Mouse (Mus musculus) limb, embryonic 13.5 days (tissue): ENCODE results near the gene Mrgprh. TPM values are rescaled to one million over a fixed set of nuclear protein-coding genes. Genes with fewer than 3 reads are reported as not detected.
A peak's percentile ranks its signal among the peaks of the same experiment; 100 is the strongest.
"Not testable (repeated sequence)": the region's sequence is repeated elsewhere in the genome, so short reads cannot be mapped to it uniquely, and the experiment has no call there.

Source experiments
- ATAC-seq: fragments of 200-750 bp; cut with Nextera tagmentation; 2 replicates; pipeline ENCODE4 v1.8.0; 2017; ENCODE audit warnings: low read depth, moderate number of reproducible peaks, moderate TSS enrichment; ENCODE audit not compliant: low FRiP score
- H3K27ac ChIP-seq: fragments of 300-500 bp; sonication (generic); 2 replicates; pipeline ENCODE4 v1.5.1; 2015; ENCODE audit warnings: inconsistent platforms, mild to moderate bottlenecking, moderate library complexity
- H3K27me3 ChIP-seq: fragments of 300-500 bp; sonication (generic); 2 replicates; pipeline ENCODE4 v1.6.1; 2015; ENCODE audit warnings: mild to moderate bottlenecking, inconsistent platforms
- H3K36me3 ChIP-seq: fragments of 300-500 bp; sonication (generic); 2 replicates; pipeline ENCODE4 v1.6.1; 2015; ENCODE audit warnings: inconsistent platforms, mild to moderate bottlenecking, moderate library complexity
- H3K4me1 ChIP-seq: fragments of 300-500 bp; sonication (generic); 2 replicates; pipeline ENCODE4 v1.6.1; 2015; ENCODE audit warnings: inconsistent platforms
- H3K4me2 ChIP-seq: fragments of 300-500 bp; sonication (generic); replicated peaks from 2 replicates; pipeline ENCODE4 v1.6.1; 2015; ENCODE audit warnings: inconsistent platforms, mild to moderate bottlenecking, moderate library complexity
- H3K4me3 ChIP-seq: fragments of 300-500 bp; sonication (generic); 2 replicates; pipeline ENCODE4 v1.5.1; 2015; ENCODE audit warnings: moderate library complexity, mild to moderate bottlenecking, inconsistent platforms
- H3K9ac ChIP-seq: fragments of 300-500 bp; sonication (generic); 2 replicates; pipeline ENCODE4 v1.6.1; 2015; ENCODE audit warnings: mild to moderate bottlenecking, inconsistent platforms
- H3K9me3 ChIP-seq: fragments of 300-500 bp; sonication (generic); 2 replicates; pipeline ENCODE4 v1.6.1; 2016; ENCODE audit warnings: inconsistent platforms
- WGBS: fragments of 180-500 bp; shearing (Covaris S2); methylation state at CpG from one replicate; pipeline ENCODE4 v1.1.7; 2015; 5-methylcytosine and 5-hydroxymethylcytosine counted together
- polyA plus RNA-seq: library from polyadenylated mRNA; unstranded; fragments of >200 nt; fragmentation: Nextera tagmentation; extraction: Ambion mirVana; gene quantifications from 2 replicates; pipeline ENCODE4 v1.2.1, GENCODE M21; 2015

Gene Mrgprh
- polyA plus RNA-seq, 1 experiment from 2014 or later: 0.08 TPM

DNA sequence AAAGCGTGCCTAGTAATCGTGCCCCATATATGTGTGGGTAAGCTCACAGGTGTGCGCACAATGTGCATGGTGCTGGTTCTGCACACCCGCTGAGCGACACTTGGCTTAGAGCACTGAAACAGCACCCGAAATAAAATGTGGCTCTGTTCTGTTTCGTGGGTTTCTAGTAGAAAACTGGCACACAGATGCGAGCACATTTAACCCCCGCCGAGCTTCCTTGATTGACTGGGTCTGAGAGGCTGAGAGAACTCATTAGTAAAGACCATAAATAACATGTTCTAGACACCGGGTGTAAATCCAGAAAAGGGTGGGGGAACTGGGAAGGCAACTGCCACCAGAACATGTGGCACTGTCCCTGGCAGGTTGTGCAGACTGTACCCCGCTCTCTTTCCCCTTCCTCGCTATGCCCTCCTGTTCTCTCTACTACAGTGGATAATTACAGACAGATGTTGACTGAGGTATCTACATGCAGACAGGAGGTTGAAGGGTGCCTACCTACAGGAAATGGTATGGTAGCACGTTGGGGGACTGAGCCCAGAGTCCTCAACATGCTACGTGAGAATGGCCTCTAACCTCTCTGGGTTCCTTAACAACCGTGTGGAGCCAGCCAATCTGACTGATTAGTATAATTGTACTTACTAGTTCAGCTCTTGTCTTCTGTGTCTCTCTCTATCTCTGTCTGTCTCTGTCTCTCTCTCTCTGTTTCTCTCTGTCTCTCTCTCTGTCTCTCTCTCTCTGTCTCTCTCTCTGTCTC lies 3.4 kb upstream of the Mrgprh start:
- H3K4me3 ChIP-seq: no peak overlapping the region
- peak overlapping the region; percentile 44 for H3K4me2 ChIP-seq
- no peaks in the 10 kb centered on the region for H3K9me3 ChIP-seq
- no peaks in the 10 kb centered on the region for H3K27me3 ChIP-seq
- no peaks in the 10 kb centered on the region for H3K36me3 ChIP-seq
- H3K9ac ChIP-seq: no peak overlapping the region
- H3K27ac ChIP-seq: no peak overlapping the region
- ATAC-seq: peak; percentile 70
- H3K4me1 ChIP-seq: peaks cover 50% of the 10 kb centered on the region
- 16% methylated on average over 16 of the region's 16 CpGs for WGBS

DNA sequence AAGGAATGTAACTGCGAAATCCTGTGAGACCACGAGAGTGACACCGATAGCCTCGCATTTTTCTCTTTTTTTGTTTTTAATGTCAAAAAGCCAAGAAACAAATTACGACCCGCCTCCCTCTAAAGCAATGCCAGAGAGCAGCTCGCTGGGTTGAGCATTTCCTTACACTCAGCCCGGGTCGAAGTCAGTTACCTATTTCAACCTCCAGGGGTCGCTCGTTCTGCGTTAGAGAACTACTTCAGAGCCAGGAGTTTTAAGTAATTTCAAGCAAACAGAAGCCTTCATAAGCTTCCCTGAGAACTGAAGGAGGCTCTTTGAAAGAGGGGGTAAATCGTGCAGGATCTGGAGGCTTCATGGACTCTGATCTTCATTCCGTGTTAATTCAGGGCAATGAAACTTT lies 4.3 kb downstream of the Mrgprh start:
- WGBS: 4% methylated on average over 14 of the region's 14 CpGs
- Histone ChIP-seq H3K4me3 (peak overlapping the region; percentile 9), H3K36me3 (no peaks in the 10 kb centered on the region), H3K4me1 (peaks cover 13% of the 10 kb centered on the region; the same call in 1 of the 2 replicates), H3K9me3 (no peaks in the 10 kb centered on the region), H3K27me3 (no peaks in the 10 kb centered on the region), H3K27ac (peak overlapping the region; percentile 33), H3K4me2 (peak overlapping the region; percentile 51), H3K9ac (peak overlapping the region; percentile 21; the same call in 1 of the 2 replicates)
- peak; percentile 83 for ATAC-seq

DNA sequence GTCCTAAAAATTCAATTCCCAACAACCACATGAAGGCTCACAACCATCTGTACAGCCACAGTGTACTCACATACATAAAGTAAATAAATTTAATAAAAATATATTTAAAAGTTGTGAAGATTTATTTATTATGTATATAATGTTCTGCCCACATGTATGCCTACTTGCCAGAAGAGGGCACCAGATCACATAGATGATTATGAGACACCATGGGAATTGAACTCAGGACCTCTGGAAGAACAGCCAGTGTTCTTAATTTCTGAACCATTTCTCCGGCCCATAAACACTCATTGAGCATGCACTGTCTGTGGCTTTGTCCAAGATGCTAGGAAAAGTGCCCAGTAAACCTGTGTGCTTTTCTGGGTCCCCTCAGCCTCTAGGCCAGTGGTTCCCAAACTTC lies 5.4 kb downstream of the Mrgprh start:
- Histone ChIP-seq H3K27me3 (no peaks in the 10 kb centered on the region), H3K9me3 (no peaks in the 10 kb centered on the region), H3K4me3 (no peak overlapping the region), H3K36me3 (no peaks in the 10 kb centered on the region), H3K4me1 (peaks cover 14% of the 10 kb centered on the region), H3K27ac (no peak overlapping the region), H3K4me2 (no peak overlapping the region), H3K9ac (no peak overlapping the region)
- no peak for ATAC-seq
- 84% methylated on average over 1 of the region's 1 CpGs for whole genome bisulfite sequencing

DNA sequence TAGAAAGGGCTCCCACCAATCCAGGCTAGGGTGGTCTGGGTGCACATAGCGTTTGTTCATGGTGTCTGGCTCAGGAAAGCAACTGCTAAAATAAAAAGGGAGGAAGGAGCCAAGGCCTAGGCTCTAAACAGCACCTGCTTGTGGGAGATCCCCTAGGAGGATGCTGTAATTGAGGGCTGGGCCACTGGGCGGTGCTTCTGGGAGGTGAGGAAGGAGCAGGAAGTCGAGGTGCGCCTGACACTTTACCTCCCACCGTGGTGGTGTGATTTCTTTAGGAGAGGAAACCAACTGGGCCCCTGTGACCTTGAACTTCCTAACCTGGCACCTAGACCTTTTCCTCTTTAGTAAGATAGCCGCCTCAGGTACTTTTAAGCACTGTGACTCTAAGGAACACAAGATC lies 10.8 kb downstream of the Mrgprh start:
- 26% methylated on average over 6 of the region's 6 CpGs for WGBS

DNA sequence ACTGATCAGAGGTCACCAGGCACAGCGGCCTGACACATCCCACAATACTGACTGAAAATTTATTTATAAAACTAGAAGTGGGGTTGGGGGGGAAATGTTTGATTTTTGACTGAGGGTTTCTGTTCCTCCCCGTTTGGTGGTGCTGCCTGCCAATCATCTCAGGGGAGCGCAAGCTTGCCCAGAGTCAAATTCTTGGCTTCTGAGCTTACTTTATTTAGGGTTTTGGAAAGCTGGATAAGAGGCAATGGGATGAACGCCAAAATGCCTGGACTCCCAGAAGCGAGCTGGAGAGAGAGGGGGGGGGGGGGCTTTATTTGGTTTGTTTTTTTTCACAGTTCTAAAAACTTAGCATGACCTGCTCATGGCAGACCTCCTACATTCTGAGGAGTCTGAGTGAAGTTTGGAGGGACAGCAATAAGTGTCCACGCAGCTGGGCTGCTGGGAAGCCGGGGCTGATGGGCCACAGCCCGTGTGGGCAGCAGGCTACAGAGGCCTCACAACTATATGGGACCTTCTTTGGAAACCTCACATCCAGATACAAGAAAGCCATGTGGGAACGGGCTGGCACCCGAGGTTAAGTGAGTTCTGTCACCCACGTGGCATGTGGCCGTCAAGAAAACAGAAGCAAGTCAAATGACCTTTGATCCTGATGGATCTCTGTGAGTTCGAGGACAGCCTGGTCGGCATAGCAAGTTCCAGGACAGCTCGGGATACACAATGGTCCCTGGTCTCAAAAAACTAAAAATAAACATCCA lies 11.4 kb downstream of the Mrgprh start:
- no peaks in the 10 kb centered on the region for H3K27me3 ChIP-seq
- H3K4me2 ChIP-seq: no peak overlapping the region
- H3K36me3 ChIP-seq: peaks cover 26% of the 10 kb centered on the region; the same call in 1 of the 2 replicates
- H3K9me3 ChIP-seq: no peaks in the 10 kb centered on the region
- H3K9ac ChIP-seq: no peak overlapping the region
- peaks cover 17% of the 10 kb centered on the region for H3K4me1 ChIP-seq
- ATAC-seq: 0 out of 2 replicates have a peak, but pooled peaks have one; percentile 26
- no peak overlapping the region for H3K4me3 ChIP-seq
- 69% methylated on average over 15 of the region's 15 CpGs for WGBS
- H3K27ac ChIP-seq: peak overlapping the region; percentile 45

More for the DNA sequence above, 10.8 kb downstream of the Mrgprh start:
- H3K4me1 ChIP-seq: peaks cover 17% of the 10 kb centered on the region
- H3K27me3 ChIP-seq: no peaks in the 10 kb centered on the region
- peaks cover 20% of the 10 kb centered on the region; the same call in 1 of the 2 replicates for H3K36me3 ChIP-seq
- H3K4me3 ChIP-seq: no peak overlapping the region
- H3K9ac ChIP-seq: no peak overlapping the region
- H3K9me3 ChIP-seq: no peaks in the 10 kb centered on the region
- ATAC-seq: 0 out of 2 replicates have a peak, but pooled peaks have one; percentile 15
- peak overlapping the region; percentile 45; the same call in 1 of the 2 replicates for H3K27ac ChIP-seq
- H3K4me2 ChIP-seq: no peak overlapping the region

DNA sequence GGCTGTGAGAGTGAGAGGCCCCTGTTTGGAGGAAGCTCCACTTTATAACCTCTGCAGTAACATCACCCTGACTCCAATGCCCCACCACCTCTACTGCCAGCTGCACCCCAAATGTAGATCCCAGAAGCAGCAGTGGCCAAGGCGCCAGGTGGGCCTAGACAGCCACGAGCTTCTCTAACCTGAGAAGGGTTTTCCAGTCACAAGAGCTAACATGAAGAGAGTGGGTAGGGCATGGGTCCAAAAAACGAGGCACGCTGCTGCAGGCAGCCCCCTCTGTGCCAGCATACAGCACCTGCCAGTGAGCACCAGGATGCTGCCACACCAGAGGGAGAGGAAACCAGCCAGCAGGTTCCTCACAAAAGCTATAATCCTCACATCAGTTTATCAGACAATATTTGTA lies 15.2 kb downstream of the Mrgprh start:
- H3K27ac ChIP-seq: no peak overlapping the region
- H3K4me3 ChIP-seq: no peak overlapping the region
- H3K36me3 ChIP-seq: peaks cover 29% of the 10 kb centered on the region; the same call in 1 of the 2 replicates
- WGBS: 86% methylated on average over 4 of the region's 4 CpGs
- H3K9ac ChIP-seq: no peak overlapping the region
- H3K4me2 ChIP-seq: no peak overlapping the region
- H3K4me1 ChIP-seq: peaks cover 12% of the 10 kb centered on the region
- ATAC-seq: no peak
- H3K27me3 ChIP-seq: no peaks in the 10 kb centered on the region
- H3K9me3 ChIP-seq: no peaks in the 10 kb centered on the region

DNA sequence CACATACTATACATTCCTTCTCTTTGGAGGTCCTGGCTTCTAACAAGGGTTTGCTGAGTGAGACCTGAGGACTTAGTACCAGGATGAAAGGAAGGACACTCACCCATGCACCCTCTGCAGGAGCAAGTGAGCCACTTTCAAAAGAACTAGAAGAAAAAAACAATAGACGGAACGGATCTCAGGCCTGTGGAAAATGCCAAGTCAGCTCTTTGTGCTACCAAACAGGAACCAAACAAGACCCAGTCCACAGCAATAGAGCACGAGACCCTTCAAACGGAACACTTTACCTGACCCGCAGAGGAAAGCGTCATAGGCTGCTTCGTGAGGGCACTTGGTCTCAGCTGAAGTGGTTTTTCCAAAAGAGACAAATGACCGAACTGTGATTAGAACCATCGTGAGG lies 16.2 kb downstream of the Mrgprh start:
- H3K9ac ChIP-seq: no peak overlapping the region

DNA sequence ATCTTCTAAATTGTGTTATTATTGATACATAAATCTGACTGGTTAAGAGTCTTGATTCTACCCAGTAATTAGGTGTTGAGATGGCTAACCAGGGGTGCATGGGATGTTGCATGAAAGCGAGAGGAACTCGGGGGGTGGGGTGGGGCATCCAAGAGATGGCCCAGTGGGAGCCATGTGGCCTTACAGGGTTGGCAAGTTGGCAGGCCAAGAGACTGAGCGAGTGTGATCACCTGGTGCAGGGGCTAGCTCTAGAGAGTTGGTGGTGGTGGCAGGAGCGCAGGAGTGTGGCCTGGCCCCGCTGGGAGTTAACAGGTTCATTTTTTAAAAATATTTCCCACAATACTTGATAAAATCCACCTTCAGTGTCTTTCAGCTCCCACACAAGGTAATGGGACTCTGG lies 21.8 kb downstream of the Mrgprh start:
- no peak overlapping the region for H3K27ac ChIP-seq
- no peak overlapping the region for H3K9ac ChIP-seq
- peaks cover 2% of the 10 kb centered on the region; the same call in 1 of the 2 replicates for H3K4me1 ChIP-seq
- H3K4me3 ChIP-seq: no peak overlapping the region
- ATAC-seq: no peak
- WGBS: 82% methylated on average over 5 of the region's 5 CpGs
- H3K36me3 ChIP-seq: peaks cover 34% of the 10 kb centered on the region
- H3K9me3 ChIP-seq: no peaks in the 10 kb centered on the region
- no peak overlapping the region for H3K4me2 ChIP-seq
- H3K27me3 ChIP-seq: no peaks in the 10 kb centered on the region

More for the DNA sequence above, 16.2 kb downstream of the Mrgprh start:
- 90% methylated on average over 9 of the region's 9 CpGs for WGBS
- Histone ChIP-seq H3K9me3 (no peaks in the 10 kb centered on the region), H3K4me3 (no peak overlapping the region), H3K36me3 (peaks cover 36% of the 10 kb centered on the region; the same call in 1 of the 2 replicates), H3K27ac (no peak overlapping the region), H3K4me2 (no peak overlapping the region), H3K27me3 (no peaks in the 10 kb centered on the region), H3K4me1 (0 out of 2 replicates have a peak, but pooled peaks cover 4% of the 10 kb centered on the region)
- ATAC-seq: no peak

DNA sequence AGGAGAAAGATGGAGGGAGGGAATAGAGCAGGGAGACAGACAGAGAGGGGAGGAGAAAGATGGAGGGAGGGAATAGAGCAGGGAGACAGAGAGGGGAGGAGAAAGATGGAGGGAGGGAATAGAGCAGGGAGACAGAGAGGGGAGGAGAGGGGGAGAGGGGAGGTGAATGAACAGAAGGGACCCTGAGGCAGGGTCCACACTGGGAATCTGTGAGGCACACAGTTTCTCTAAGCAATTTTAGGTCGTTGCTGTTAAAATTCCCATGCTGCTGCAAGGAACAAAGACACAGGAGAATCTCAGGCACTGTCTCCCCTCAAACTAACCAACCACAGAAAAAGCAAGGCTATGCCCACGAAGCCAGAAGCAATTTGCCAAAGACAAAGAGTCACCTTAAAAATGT lies 22.8 kb downstream of the Mrgprh start:
- H3K4me3 ChIP-seq, ATAC-seq, H3K9ac ChIP-seq, H3K27me3 ChIP-seq, H3K9me3 ChIP-seq, H3K4me2 ChIP-seq: not testable (repeated sequence)
- peaks cover 34% of the 10 kb centered on the region for H3K36me3 ChIP-seq
- peaks cover 11% of the 10 kb centered on the region for H3K4me1 ChIP-seq
- WGBS: 53% methylated on average over 2 of the region's 2 CpGs
- peak overlapping the region; percentile 6; the same call in 1 of the 2 replicates for H3K27ac ChIP-seq

DNA sequence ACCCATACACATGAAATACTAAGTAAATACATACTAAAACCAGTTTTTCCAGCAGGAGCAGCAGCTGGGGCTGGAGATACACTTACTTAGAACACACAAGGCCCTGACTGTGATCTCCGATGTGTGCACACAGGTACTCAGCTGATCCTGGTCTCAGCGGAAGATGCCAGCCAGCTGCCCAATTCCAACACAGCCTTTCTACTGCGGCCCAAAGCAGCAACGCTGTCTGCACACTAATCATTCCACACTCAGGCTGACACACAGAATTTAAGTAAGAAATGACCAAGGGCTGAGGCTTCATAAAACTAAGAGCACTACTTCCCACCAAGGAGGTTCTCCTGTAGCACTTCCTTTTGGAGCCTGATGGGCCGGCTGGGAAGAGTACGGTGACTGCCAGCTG lies 26.5 kb downstream of the Mrgprh start:
- WGBS: 95% methylated on average over 6 of the region's 6 CpGs
- Histone ChIP-seq H3K27me3 (no peaks in the 10 kb centered on the region), H3K36me3 (peaks cover 38% of the 10 kb centered on the region), H3K27ac (no peak overlapping the region; the same call in 1 of the 2 replicates), H3K9ac (no peak overlapping the region), H3K4me3 (no peak overlapping the region), H3K4me2 (no peak overlapping the region), H3K9me3 (no peaks in the 10 kb centered on the region), H3K4me1 (peaks cover 12% of the 10 kb centered on the region)
- no peak for ATAC-seq

DNA sequence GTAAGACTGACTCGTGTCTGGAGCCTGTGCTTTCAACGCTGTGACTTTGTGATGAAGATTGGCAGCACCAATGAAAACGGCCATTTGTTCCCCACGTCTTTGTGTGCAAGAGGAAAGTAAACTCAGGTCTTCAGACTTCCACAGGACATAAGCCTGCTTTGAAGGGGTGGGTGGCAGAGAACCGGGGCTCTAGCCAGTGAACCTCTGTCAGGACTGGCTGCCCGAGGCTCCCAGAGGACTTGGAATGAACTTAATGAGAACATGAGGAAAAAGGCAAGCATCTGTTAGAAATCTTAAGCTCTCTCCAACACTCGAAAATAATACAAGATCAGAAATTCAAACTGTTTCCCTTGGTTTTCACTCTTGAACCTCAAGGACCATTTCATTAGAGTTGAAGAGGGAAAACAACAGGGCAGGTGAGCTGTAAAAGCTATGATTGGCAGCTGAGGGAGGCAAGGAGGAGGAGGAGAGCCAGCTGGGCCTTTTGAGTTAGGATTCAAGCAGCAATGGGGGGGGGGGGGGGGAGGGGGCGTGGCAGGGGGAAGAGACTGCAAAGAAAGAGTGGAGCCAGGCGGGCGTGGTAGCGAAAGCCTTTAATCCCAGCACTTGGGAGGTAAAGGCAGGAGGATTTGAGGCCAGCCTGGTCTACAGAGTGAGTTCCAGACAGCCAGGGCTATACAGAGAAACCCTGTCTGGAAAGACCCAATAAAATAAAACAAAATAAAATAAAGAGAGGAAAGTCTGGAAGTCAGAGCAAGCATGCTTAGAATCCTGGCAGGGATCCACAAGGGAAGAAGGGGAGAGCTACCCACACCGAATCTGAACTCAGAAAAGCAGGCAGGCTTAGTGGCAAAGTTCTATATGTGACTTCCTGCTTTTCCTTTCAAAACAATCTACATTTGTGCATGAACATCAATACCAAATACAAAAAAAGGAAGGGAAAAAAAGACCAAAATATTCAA lies 27.8 kb downstream of the Mrgprh start:
- no peak overlapping the region for H3K4me3 ChIP-seq
- WGBS: 28% methylated on average over 11 of the region's 12 CpGs
- no peak overlapping the region for H3K9ac ChIP-seq
- peaks cover 38% of the 10 kb centered on the region for H3K36me3 ChIP-seq
- peaks cover 12% of the 10 kb centered on the region for H3K4me1 ChIP-seq
- peak; percentile 79; the same call in 1 of the 2 replicates for ATAC-seq
- H3K4me2 ChIP-seq: 0 out of 2 replicates have a peak overlapping the region, but pooled peaks have one; percentile 21
- H3K9me3 ChIP-seq: no peaks in the 10 kb centered on the region
- no peaks in the 10 kb centered on the region for H3K27me3 ChIP-seq
- H3K27ac ChIP-seq: peak overlapping the region; percentile 84
